Mouse (Mus musculus) kidney, postnatal 10 days (tissue): ENCODE results near the gene Tor4a.

Experiments
- DNase-seq: peaks from one replicate; pipeline ENCODE4 v3.0.0; 2021; ENCODE audit warnings: mixed read lengths

The Tor4a gene

DNA sequence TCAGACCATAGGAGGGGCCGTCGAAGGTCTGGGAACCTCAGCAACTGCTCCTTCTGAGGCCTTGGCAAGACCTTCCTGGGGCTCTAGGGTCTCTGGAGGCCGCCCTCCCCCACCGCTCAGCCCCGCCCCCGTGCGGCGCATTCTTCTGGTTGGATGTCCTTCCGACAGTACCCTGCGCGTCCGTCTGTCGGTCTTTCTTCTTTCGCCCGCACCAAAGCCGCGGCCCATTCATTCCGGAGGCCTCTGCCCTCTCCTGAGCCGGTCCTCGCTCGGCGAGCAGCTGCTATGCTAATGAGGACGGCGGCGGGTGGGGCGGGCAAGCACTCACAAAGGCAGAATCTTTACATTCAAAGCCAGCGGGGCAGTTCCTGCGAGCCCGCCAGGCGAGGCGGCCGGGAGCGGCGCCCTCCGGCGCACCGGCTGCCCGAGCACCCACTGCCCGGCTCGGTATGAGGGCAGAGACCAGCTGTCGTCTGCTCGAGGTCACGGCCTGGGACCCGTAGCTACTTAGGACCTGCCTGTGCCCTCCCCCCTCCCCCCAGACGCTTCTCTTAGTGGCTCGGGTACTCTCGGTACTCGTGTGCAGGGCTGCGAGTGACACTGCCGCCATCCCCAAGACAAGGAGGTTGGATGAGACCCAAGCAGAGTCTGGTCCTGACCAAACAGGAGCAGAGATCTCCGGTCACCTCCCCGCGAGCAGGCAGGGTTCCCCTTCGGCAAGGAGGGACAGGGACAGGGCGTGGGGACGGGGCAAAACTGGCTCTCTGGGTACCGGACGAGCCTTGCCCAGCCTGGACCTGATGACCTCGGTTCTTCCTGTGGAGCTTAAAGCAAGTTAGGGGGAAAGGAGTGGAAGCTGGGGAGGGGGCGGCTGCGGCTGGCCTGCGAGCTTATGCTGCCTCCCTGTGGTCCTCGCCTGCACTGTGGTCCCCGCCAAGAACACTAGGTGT lies 10.8 kb downstream of the Tor4a start:
- peak; percentile 78 for DNase-seq

DNA sequence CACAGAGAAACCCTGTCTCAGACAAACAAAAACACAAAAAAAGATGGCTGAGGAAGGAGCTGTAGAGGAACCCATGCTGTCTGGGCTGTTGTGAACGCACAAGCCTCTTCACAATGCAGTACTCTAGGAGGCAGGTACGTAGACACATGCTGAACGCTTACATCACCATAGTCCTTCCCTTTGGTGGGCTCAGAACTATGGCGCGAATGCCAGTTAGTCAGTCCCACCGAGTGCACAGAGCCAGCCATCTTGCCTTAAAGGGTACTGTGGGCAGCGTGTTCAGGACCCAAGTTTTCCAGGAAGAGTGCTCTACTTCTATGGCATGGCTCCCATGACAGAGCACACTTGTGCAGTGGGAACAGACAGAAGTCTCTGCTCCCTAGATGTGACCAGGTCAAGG lies 12.2 kb downstream of the Tor4a start:
- DNase-seq, result no peak

DNA sequence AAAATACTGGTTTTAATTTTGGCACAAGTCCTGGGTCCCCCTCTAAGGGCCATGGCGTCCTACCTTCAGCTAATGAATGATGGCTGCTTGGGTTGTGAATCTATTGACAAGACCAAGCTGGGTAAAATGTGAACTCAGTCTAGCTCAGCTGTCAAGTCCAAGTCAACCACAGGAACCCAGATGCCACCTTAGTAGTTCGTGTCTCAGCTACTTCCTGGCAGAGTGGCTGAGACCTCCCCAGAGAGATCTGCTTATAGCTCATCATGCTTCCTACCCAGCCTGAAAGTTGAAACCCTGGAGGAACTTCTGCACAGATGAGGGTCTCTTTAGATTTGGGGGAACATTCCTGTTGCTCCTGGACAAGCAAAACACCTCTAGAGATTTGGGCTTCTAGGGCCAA lies 13.3 kb downstream of the Tor4a start:
- DNase-seq, result no peak

- no peak for DNase-seq
These were observed 14.0 kb downstream of the Tor4a start for GRCm38 (mm10) chr2:25182664-25183063.

DNA sequence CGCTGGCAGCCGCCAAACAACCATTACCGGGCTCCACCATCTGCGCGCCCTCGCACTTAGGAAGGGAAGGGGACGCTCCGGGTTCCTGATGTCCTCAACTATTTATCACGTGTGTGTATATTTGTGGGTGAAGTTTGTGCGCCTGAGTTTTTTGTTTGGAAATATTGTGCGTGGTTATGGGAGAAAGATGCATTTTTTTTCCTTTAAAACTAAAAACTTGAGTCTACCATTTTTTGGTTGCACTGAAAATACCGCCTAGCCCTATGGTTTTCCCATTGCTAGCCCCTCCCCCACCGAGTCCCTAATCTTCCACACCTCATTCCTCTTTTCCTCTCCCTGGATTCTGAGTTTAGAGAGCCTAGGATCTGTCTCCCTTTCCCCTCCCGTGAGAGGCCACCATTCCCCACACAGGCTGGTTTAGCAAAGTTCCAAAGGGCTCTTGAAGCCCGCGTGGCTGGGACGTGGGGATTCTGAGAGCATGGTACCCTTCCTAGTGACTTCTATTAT lies 14.7 kb downstream of the Tor4a start:
- no peak for DNase-seq

DNA sequence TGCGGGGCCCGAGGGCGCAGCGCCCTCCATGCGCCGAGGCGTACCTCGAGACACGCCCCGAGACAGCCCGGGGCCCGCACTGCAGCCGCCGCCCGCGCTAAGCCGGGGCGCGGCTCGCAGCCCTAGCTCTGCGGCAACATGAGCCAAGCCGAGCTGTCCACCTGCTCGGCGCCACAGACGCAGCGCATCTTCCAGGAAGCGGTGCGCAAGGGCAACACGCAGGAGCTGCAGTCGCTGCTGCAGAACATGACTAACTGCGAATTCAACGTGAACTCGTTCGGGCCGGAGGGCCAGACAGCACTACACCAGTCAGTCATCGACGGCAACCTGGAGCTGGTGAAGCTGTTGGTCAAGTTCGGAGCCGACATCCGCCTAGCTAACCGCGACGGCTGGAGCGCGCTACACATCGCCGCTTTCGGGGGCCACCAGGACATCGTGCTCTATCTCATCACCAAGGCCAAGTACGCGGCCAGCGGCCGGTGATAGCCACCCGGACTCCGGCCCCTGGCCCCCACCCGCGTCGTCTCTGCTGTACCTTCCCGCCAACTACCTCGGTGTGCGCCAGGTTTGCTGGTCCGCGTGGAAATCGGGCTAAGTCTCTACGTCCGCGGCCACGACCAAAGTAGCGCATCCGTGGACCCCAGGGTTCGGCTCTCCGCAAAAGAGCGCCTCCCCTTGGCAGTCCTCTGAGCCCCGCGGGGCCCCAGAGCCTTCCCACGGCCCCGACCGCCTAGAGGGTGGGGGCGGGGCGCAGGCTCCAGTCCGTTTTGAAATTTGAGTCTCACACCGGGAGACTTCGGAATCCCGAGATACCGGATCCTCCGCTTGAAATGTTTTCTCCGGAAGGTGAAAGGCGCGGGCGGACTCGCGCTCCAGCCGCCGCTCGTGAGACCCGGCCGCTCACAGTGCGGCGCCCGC lies 15.5 kb downstream of the Tor4a start:
- DNase-seq, result peak; percentile 72

DNA sequence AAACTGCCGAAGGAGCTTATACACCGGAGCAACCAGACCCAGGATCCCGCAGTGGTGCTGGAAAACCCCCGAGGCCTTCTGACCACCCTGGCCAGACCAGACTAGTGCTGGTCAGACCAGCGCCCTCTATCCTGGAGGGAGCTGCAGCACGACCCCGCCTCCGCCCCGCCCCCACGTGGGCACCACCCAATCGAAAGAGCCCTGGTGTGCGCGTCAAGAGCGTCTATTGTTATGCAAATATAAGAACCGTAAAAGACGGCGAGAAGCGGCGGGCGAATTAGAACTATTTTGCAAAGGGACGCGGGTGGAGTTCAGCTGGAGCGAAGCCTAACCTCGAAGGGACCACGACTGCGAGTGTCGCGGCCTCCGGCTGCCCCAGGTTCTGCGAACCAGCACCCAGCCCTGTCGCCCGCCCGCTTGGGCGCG lies 16.2 kb downstream of the Tor4a start, which contains the start of gene Nrarp:
Gene Nrarp, plus strand, starts transcription at position 281 of the 426 bp plus-strand sequence.
- peak; percentile 96 for DNase-seq

GRCm38 (mm10) chr2:25179566-25180217 lies 17.0 kb downstream of the Tor4a start:
- DNase-seq, result no peak

- DNase-seq, result no peak
These were observed 18.3 kb downstream of the Tor4a start for GRCm38 (mm10) chr2:25178285-25178972.

GRCm38 (mm10) chr2:25177685-25178084 lies 19.0 kb downstream of the Tor4a start:
- peak; percentile 90 for DNase-seq

GRCm38 (mm10) chr2:25177076-25177475 lies 19.6 kb downstream of the Tor4a start:
- DNase-seq, result no peak

- no peak for DNase-seq
These were observed 20.1 kb downstream of the Tor4a start for GRCm38 (mm10) chr2:25176573-25176972.

- DNase-seq, result no peak
These were observed 21.0 kb downstream of the Tor4a start for GRCm38 (mm10) chr2:25175690-25176078.

GRCm38 (mm10) chr2:25174866-25175689 lies 21.6 kb downstream of the Tor4a start:
- peak; percentile 67 for DNase-seq

- no peak for DNase-seq
These were observed 22.9 kb downstream of the Tor4a start for GRCm38 (mm10) chr2:25173821-25174220.

DNA sequence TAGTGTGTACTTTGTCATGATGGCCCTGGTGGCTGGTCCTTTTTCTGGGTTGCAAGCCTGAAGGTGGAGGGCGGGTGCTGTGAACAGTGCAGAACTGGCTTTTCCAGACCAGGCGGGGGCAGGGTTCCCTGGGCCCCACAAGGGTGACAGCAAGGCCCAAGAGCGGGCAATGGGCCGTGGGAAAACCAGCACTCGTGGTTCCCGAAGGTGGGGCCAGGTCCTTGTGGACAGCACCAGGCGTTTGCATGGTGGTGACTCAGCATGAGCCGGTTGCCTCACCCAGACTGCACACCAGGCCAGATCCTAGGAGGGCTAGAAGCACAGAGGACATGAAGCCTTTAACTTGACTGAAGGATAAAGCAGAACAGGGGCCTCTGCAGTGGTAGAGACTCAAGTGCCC lies 24.1 kb downstream of the Tor4a start:
- no peak for DNase-seq

GRCm38 (mm10) chr2:25171769-25172153 lies 24.9 kb downstream of the Tor4a start:
- no peak for DNase-seq

GRCm38 (mm10) chr2:25171101-25171768 lies 25.5 kb downstream of the Tor4a start:
- DNase-seq, result no peak

- no peak for DNase-seq
These were observed 26.2 kb downstream of the Tor4a start for GRCm38 (mm10) chr2:25170326-25171100.

DNA sequence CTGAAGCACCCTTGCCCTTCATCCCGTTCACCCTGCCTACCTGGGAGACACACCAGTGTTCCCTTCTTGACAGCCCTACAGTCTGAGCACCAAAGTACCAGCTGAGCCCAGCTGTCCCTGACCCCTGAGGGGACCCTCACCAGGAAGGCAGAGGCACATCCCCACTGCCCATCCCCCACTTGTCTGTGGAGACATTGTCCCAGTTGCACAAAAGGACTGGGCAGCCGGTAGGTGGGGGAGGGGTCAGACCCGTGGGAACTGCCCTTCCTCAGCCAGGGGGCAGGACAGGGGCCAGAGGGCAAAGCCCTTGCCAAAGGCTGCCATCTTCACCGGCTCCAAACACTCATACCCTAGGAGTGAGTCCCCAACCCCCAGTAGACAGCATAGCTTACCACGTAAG lies 26.9 kb downstream of the Tor4a start:
- peak; percentile 52 for DNase-seq
